18 mouse cellular contexts compared by ENCODE assay signal in the genomic region with DNA sequence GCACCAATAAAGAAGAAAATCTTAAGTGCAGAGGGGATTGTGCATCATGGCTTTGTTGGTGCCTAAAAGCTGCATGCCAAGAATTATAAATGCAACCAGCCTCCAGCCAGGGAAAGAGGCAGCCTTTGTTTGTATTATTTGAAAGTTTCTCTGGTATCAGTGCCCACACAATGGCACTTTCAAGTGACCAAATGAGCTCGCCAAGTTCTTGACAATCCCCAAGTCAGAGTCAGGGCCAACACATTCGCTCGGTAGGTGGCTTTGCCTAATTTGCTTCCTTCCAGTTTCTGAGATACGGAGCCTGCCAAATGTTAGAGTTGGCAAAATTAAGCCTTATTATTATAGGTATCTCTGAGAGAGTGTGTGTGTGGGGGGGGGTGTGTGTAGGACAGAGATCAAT.
DNase-seq lines count a peak whose midpoint lies in the region; ATAC-seq and TF ChIP-seq lines count a peak whose summit lies in the region.
"Had no signal": no experiment of that assay in that cellular context is flagged by ENCODE, and none has a peak within 500 bp of the region (broad histone marks: within the 10 kb centered on the region; RNA-seq: fewer than 3 reads in every experiment).

No protein-coding gene starts in this region.

- WGBS in forebrain, postnatal 0 days = 18% methylated on average over 4 of the region's 4 CpGs
- 29% methylated on average over 4 of the region's 4 CpGs for WGBS in forebrain, embryonic 12.5 days
- WGBS in midbrain, embryonic 14.5 days = 41% methylated on average over 4 of the region's 4 CpGs
- WGBS in midbrain, embryonic 11.5 days = 72% methylated on average over 4 of the region's 4 CpGs
- WGBS in cerebellum, adult 2 months = 5% methylated on average over 4 of the region's 4 CpGs

- ATAC-seq in forebrain, postnatal 0 days = no peak
- no peak for ATAC-seq in forebrain, embryonic 12.5 days (ENCODE audit: low FRiP score)
- no peak for ATAC-seq in midbrain, embryonic 14.5 days (ENCODE audit: low FRiP score, low TSS enrichment)
- no peak for ATAC-seq in midbrain, embryonic 11.5 days (ENCODE audit: low FRiP score)
- ATAC-seq: forebrain, embryonic 13.5 days; midbrain, embryonic 13.5 days had no signal

- H3K9me3 ChIP-seq in forebrain, postnatal 0 days (ENCODE audit: low read length) = no peaks in the 10 kb centered on the region
- H3K9me3 ChIP-seq in forebrain, embryonic 12.5 days = no peaks in the 10 kb centered on the region
- no peaks in the 10 kb centered on the region for H3K9me3 ChIP-seq in midbrain, embryonic 14.5 days (ENCODE audit: control insufficient read depth, low read length)
- H3K9me3 ChIP-seq in midbrain, embryonic 11.5 days (ENCODE audit: control insufficient read depth, low read length) = no peaks in the 10 kb centered on the region
- H3K9me3 ChIP-seq: embryonic facial prominence, embryonic 10.5 days; forebrain, embryonic 13.5 days; limb, embryonic 13.5 days; lung, embryonic 15.5 days; midbrain, embryonic 13.5 days had no signal

- no peaks in the 10 kb centered on the region for H3K36me3 ChIP-seq in forebrain, postnatal 0 days (ENCODE audit: insufficient read depth)
- H3K36me3 ChIP-seq in forebrain, embryonic 12.5 days (replicated peaks) = no peaks in the 10 kb centered on the region; the same call in 1 of the 2 replicates
- no peaks in the 10 kb centered on the region for H3K36me3 ChIP-seq in midbrain, embryonic 14.5 days (ENCODE audit: control insufficient read depth, insufficient read depth, low read length)
- no peaks in the 10 kb centered on the region for H3K36me3 ChIP-seq in midbrain, embryonic 11.5 days (ENCODE audit: control insufficient read depth, insufficient read depth, low read length)
- H3K36me3 ChIP-seq: embryonic facial prominence, embryonic 10.5 days; limb, embryonic 13.5 days; lung, embryonic 15.5 days; midbrain, embryonic 13.5 days had no signal

- no peaks in the 10 kb centered on the region for H3K27me3 ChIP-seq in forebrain, postnatal 0 days (ENCODE audit: insufficient read depth, low read length)
- no peaks in the 10 kb centered on the region for H3K27me3 ChIP-seq in forebrain, embryonic 12.5 days
- no peaks in the 10 kb centered on the region for H3K27me3 ChIP-seq in midbrain, embryonic 14.5 days (ENCODE audit: control insufficient read depth, insufficient read depth, low read length)
- no peaks in the 10 kb centered on the region for H3K27me3 ChIP-seq in midbrain, embryonic 11.5 days (ENCODE audit: control insufficient read depth, insufficient read depth, low read length)
- H3K27me3 ChIP-seq in cerebellum, adult 2 months (ENCODE audit: control insufficient read depth, insufficient read depth, low read length) = no peaks in the 10 kb centered on the region
- H3K27me3 ChIP-seq: forebrain, embryonic 13.5 days; limb, embryonic 13.5 days; lung, embryonic 15.5 days had no signal

- DNase-seq in forebrain, postnatal 0 days = peak; percentile 37
- DNase-seq in midbrain, embryonic 14.5 days = peak; percentile 53
- DNase-seq in midbrain, embryonic 11.5 days (ENCODE audit: low spot score, missing footprints) = no peak
- DNase-seq in cerebellum, adult 2 months = peak; percentile 54 to 81
- DNase-seq in testis, postnatal 14 days (ENCODE audit: low spot score) = peak; percentile 12
- DNase-seq in liver = no peak
- DNase-seq: B cell, adult 2 months; kidney, adult 8-10 months; kidney, postnatal 25 days had no signal

- no peak overlapping the region for H3K4me3 ChIP-seq in forebrain, postnatal 0 days (ENCODE audit: low read depth, low read length)
- H3K4me3 ChIP-seq in forebrain, embryonic 12.5 days (replicated peaks) = no peak overlapping the region
- H3K4me3 ChIP-seq in midbrain, embryonic 14.5 days (replicated peaks; ENCODE audit: low read depth, low read length) = no peak overlapping the region
- H3K4me3 ChIP-seq in midbrain, embryonic 11.5 days (ENCODE audit: low read depth, low read length) = no peak overlapping the region
- no peak overlapping the region for H3K4me3 ChIP-seq in cerebellum, adult 2 months (replicated peaks; ENCODE audit: insufficient read depth, low read depth, low read length)
- H3K4me3 ChIP-seq: embryonic facial prominence, embryonic 10.5 days; forebrain, embryonic 13.5 days; hindbrain, embryonic 10.5 days; limb, embryonic 13.5 days; lung, embryonic 15.5 days; midbrain, embryonic 13.5 days; myocyte had no signal

- TF ChIP-seq CTCF in forebrain, postnatal 0 days (IDR thresholded peaks at IDR 0.05; ENCODE audit: low read depth) = no peak
- no peak for TF ChIP-seq CTCF in cerebellum, adult 2 months (IDR thresholded peaks at IDR 0.05; ENCODE audit: borderline replicate concordance, insufficient read depth, low read depth, low read length)

- no peak overlapping the region for H3K9ac ChIP-seq in forebrain, postnatal 0 days
- H3K9ac ChIP-seq in forebrain, embryonic 12.5 days = no peak overlapping the region
- no peak overlapping the region for H3K9ac ChIP-seq in midbrain, embryonic 14.5 days (replicated peaks; ENCODE audit: low read length)
- H3K9ac ChIP-seq in midbrain, embryonic 11.5 days (ENCODE audit: low read length) = no peak overlapping the region
- H3K9ac ChIP-seq: forebrain, embryonic 13.5 days; limb, embryonic 13.5 days; liver, embryonic 14.5 days; lung, embryonic 15.5 days; midbrain, embryonic 13.5 days had no signal

- H3K4me1 ChIP-seq in forebrain, postnatal 0 days (ENCODE audit: insufficient read depth) = no peaks in the 10 kb centered on the region
- peaks cover 14% of the 10 kb centered on the region; the same call in 1 of the 2 replicates for H3K4me1 ChIP-seq in forebrain, embryonic 12.5 days
- 0 out of 2 replicates have a peak, but pooled peaks cover 9% of the 10 kb centered on the region for H3K4me1 ChIP-seq in midbrain, embryonic 14.5 days (ENCODE audit: control insufficient read depth, insufficient read depth, low read length)
- no peaks in the 10 kb centered on the region for H3K4me1 ChIP-seq in midbrain, embryonic 11.5 days (ENCODE audit: control insufficient read depth, insufficient read depth, low read length)
- peaks cover 30% of the 10 kb centered on the region for H3K4me1 ChIP-seq in cerebellum, adult 2 months (ENCODE audit: control insufficient read depth, insufficient read depth, low read length)

- no peak for TF ChIP-seq POLR2A in cerebellum, adult 2 months (IDR thresholded peaks at IDR 0.05; ENCODE audit: borderline replicate concordance, insufficient read depth, low read length)

- H3K27ac ChIP-seq in forebrain, postnatal 0 days (ENCODE audit: low read depth, low read length) = no peak overlapping the region
- H3K27ac ChIP-seq in forebrain, embryonic 12.5 days = no peak overlapping the region
- no peak overlapping the region for H3K27ac ChIP-seq in midbrain, embryonic 14.5 days (replicated peaks; ENCODE audit: low read depth, low read length)
- no peak overlapping the region for H3K27ac ChIP-seq in midbrain, embryonic 11.5 days (ENCODE audit: low read depth, low read length)
- no peak overlapping the region for H3K27ac ChIP-seq in cerebellum, adult 2 months (ENCODE audit: insufficient read depth, low read length)
- H3K27ac ChIP-seq: embryonic facial prominence, embryonic 10.5 days; hindbrain, embryonic 10.5 days; limb, embryonic 13.5 days; liver, embryonic 14.5 days; lung, embryonic 15.5 days; midbrain, embryonic 13.5 days had no signal

- no peak overlapping the region for H3K4me2 ChIP-seq in forebrain, postnatal 0 days (ENCODE audit: low read depth)
- H3K4me2 ChIP-seq in forebrain, embryonic 12.5 days = no peak overlapping the region
- H3K4me2 ChIP-seq in midbrain, embryonic 14.5 days (ENCODE audit: low read length) = no peak overlapping the region
- no peak overlapping the region for H3K4me2 ChIP-seq in midbrain, embryonic 11.5 days
- H3K4me2 ChIP-seq: forebrain, embryonic 13.5 days; limb, embryonic 13.5 days; lung, embryonic 15.5 days; midbrain, embryonic 13.5 days had no signal

Comparison
In these comparisons a context has a peak if more than half of its experiments do, and no peak if none do; other contexts are left out.
1. DNase-seq: peak in forebrain, postnatal 0 days (single experiment), midbrain, embryonic 14.5 days (single experiment), cerebellum, adult 2 months (2 of 2) and testis, postnatal 14 days (single experiment); none in midbrain, embryonic 11.5 days (single experiment) and liver (single experiment).